Mouse (Mus musculus): ENCODE results near the gene Pi4kb.
"Not testable (repeated sequence)": the region's sequence is repeated elsewhere in the genome, so short reads cannot be mapped to it uniquely, and the experiment has no call there.

Gene Pi4kb

DNA sequence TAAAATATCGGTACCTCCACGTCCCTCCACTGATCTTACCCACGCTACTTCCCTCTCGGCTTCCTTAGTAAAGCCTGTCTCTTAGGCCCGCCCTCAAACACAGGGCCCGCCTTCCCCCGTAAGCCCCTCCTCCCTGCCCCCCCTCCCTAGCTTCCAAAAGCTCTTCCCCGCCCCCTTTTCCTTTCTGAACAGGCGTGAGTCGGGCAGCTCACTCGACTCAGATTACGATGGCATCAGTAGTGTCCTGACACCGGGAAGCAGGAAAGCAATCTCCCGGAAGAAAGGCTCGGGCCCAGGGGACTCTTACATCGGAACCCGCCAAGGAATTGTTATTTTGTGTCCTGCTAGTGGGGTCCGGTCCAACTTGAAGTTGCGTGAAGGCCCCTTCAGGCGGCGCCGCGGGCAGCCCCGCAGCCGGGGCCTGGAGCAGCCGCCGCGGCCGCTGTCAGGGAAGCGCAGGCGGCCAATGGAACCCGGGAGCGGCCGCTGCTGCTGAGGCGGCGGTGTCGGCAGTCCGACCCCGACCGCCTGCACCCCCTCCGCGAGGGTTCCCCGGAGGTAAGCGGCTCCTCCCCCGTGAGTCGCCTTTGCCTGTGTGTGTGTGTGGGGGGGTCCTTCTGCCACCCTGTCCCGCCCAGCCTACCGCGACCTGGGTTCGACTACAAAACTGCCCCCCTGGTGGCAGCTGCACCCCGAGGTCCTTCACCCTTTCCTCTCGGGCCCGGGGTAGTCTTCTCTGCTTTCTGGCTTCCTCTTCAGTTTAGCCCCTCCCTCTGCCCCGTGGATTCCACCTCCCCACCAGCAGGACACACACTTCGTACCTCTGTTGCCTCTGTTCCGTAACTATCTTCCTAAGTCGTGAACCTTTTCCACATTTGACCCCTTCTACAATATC lies at the start of gene Pi4kb:
Pi4kb (plus strand) TSS at position 204 of the 895 bp plus-strand sequence.
- DNase-seq = peak; percentile 74 to 85

DNA sequence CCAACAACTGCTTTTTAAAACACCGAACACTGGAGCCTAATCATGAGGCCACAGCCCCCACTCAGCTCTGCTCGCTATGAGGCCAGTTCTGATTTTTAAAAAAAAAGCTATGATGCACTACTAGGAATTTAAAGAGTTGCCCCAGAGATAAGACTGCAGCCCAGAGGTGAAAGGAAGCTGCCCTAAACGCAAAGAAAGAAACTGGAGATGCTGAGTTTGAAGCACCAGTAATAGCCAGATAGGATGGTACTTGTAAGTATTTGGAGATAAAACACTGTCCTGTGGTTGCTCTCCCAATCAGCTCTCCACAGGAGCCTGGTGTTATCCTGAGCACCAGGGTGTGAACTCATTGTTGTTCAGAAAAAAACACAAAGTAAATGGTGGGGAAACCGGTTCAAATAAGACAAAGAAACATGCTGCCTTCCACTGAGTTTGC lies 48.2 kb upstream of the Pi4kb start:
- DNase-seq = not testable (repeated sequence)

DNA sequence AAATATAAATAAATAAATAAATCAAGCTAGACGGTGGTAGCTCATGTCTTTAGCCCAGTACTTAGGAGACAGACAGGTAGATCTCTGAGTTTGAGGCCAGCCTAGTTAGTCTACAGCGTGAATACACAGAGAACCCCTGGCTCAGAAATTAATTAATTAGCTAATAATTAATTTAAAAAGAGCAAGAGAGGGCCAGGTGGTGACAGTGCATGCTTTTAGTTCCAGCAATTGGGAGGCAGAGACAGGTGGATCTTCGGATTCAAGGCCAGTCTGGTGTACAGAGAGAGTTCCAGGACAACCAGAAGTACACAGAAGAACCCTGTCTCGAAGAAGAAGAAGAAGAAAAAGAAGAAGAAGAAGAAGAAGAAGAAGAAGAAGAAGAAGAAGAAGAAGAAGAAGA lies 45.6 kb upstream of the Pi4kb start:
- not testable (repeated sequence) for DNase-seq

DNA sequence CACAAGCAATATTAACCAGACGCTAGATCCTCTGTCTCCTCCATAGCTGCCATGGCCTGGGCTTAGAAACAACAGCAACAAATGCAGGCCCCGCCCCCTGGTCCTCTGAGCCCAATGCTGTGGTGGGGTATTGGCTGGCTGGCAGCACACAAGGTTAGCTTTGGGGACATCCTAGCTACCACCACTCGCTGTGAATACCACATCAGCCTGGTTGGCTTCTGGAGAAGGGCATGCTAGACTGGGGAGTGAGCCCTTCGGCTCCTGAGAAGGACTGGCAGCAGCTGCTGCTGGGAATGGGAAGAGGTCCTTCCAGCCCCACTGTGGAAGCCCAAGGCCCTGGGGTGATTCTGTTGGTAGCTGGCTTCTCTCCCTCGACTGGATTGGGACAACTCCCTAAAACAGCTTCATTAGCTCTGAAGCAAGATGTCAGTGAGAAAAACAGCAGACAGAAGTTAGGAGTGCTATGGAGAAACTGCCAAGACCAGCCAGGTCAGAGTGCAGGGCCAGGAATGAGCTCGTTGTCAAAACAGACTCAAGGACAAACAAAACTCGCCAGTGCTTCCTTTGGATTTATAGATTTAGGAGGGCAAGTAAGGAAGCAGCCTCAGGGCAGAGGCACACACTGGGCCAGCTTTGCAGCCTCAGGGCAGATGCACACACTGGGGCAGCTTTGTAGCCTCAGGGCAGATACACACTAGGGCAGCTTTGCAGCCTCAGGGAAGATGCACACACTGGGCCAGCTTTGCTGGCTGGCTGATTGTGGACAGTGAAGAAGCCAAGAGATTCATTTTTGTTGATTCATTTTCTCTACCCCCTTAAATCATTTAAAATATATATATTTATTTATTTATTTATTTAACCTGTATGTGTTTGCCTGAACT lies 43.9 kb upstream of the Pi4kb start:
- DNase-seq = not testable (repeated sequence)

DNA sequence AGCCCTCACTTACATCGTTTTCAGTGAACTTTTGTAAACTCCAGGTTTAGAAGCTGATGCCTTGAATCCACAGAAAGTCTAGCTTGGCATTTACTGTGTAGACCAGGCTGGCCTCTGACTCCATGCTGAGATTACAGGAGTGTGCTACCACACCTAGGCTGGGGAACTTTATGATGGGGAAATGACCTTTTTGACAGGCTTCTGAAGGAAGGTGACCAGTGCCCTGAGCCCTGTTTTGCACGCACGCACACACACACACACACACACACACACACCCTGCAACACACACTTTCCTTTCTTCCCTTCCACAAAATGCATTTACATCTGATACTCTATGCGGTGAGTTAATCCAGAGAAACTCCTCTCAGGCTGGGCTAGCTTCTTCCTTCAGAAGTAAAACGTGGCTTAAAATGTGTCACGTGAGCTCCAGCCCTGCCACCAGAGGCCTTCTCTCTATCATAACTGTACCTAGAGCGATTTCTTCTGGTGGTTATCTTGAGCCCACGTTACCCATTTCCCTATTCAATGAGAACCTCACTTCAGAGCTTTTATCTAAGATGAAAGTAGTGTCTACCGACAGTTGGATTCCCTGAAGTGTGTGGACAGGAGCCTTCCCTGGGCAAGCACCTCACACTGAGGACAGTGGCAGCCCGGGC lies 43.0 kb upstream of the Pi4kb start:
- not testable (repeated sequence) for DNase-seq

DNA sequence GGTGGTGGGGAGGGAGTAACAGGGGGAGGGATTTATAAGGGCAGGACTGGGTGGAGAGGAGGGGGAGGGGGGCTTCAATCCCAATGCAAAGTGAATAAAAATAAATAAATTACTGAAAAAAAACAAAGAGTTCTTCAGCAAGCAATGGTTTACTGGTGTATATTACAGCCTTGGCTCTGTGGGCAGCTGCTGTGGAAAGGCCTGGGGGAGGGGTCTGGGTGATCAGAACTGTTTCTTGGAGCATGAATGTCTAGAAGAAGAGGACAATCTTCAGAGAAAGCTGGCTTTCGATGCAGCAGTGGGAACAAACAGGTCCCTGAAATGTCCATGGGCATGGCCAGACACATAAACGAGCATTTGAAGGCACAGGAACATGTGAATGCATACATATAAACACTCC lies 42.3 kb upstream of the Pi4kb start:
- DNase-seq = not testable (repeated sequence)

DNA sequence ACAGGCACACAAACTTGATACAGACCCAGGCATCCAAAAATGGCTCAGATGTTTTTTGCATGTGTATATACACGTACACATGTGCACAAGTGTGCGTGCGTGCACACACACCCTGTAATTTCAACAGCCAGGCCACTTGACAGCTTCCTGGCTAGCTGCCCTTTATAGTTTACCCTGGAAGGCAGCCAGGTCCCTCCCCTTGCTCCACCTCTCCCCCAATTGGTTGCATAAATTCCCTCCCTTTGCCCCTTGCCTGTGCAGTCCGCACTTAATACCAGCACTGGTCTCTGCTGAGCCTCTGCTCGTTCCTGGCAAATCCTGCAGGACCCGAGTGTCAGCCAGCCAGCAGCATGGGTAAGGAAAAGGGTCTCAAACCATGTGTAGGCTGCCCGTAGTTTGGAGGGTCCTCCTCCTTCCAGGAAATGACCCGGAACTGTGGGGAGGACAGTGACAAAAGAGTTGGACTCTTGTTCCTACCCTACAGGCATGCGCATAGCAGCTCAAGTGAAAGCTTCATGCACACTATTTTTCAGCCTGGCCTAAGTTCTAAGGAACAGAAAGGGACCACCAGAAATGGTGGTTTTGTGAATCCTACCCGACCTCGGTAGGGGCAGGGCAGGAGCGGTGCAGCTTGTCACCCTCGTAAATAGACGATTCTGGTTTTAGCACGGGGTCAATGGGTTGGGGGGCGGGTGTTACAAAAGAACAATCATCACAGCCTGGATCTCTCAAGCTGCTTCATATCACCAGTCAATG lies 41.5 kb upstream of the Pi4kb start, which contains the start of gene Selenbp1:
Selenbp1 (plus strand) TSS at position 248 of the 756 bp plus-strand sequence.
- DNase-seq = peak; percentile 19 to 24

DNA sequence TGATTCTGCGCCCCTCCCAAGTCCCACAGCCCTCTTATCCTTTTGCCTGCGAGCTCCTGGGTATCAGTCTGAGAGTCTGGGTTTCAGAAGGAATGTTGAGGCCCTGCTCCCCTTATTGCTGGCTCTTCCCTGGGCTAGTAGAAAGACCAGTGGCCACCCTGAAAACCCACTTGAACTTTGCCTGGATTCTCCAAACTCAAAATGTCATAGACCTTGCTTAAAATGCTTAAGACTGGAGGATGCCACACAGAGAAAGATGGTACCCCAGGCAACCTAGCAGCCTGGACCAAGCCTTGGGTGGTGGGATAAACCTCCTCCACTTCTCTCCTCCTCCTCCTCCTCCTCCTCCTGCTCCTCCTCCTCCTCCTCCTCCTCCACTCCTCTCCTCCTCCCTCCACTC lies 40.9 kb upstream of the Pi4kb start:
- DNase-seq = not testable (repeated sequence)

DNA sequence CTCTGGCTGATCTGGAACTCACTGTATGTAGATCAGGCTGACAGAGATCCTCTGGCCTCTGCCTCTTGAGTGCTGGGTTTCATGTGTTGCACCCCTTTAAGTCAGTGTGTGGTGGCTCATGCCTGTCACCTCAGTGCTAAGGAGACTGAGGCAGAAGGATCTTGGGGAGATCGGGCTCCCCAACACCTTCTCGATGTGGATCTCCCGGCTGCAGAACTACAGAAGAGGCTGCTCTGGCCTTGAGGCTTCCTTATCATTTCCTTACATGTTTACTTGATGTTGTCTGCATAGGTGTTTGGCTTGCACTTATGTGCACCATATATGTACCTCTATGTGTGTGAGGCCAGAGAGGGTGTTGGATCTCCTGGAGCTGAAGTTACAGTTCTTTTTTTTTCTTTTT lies 40.0 kb upstream of the Pi4kb start:
- DNase-seq = not testable (repeated sequence)

DNA sequence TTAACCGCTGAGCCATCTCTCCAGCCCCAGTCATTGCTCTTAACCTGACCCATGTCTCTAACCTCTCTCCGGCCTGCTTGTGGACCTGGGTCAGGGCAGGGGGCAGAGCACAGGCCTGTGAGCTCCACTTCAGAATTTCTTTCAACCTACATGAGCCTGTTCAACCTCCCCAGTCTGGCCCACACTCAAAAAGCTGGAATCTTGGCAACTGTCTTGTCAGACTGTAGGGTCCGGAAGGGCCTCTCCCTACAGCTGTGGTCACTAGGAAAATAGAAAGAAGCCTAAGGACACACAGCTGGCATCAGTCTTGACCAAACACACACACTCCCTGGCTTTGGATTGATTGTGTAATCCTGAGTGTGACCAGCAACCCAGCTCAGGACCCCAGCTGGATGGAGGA lies 39.2 kb upstream of the Pi4kb start:
- DNase-seq = not testable (repeated sequence)

DNA sequence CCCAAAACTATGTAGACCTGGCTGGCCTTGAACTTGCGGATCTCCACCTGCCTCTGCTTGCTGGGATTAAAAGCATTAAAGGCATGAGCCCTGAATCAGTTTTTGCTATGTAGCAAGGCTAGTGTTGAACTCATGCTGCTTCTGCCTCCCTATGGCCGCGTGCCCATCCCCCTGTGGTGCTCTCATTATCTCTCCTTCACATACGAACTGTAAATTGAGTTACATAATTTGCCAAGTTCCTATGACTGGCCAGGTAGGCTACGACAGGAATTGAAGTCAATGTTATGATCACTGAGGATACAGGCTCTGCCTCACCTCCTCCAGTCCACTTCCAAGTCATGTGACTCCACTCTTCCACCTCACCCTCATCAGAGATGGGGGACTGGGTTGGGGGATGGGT lies 38.4 kb upstream of the Pi4kb start:
- not testable (repeated sequence) for DNase-seq

DNA sequence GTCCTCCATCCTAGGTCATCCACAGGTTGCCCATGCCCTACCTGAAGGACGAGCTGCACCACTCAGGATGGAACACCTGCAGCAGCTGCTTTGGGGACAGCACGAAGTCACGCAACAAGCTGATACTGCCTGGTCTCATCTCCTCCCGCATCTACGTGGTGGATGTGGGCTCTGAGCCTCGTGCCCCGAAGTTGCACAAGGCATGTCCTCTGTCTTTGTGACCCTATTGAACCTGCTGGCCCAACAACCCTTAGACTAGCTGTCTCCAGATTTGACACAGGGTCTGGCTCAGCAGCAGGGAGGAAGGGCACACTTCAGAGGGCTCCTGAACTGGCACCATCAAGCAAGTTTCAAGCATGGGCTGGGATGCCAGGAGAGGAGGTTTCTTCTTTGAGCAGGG lies 37.3 kb upstream of the Pi4kb start:
- not testable (repeated sequence) for DNase-seq

DNA sequence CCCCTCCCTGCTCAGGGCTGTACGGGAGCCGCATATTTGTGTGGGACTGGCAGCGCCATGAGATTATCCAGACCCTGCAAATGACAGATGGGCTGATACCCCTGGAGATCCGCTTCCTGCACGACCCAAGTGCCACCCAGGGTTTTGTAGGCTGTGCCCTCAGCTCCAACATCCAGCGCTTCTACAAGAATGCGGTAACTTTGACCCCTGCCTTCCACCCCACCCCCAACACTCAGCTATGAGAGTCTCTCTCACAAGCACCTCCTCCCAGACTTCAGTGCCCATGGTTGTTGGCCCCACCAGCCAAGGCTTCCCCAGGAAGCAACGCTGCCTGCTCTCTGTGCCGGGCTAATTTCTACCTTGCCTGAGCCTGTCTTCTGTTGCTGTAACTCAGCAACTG lies 34.5 kb upstream of the Pi4kb start:
- not testable (repeated sequence) for DNase-seq

DNA sequence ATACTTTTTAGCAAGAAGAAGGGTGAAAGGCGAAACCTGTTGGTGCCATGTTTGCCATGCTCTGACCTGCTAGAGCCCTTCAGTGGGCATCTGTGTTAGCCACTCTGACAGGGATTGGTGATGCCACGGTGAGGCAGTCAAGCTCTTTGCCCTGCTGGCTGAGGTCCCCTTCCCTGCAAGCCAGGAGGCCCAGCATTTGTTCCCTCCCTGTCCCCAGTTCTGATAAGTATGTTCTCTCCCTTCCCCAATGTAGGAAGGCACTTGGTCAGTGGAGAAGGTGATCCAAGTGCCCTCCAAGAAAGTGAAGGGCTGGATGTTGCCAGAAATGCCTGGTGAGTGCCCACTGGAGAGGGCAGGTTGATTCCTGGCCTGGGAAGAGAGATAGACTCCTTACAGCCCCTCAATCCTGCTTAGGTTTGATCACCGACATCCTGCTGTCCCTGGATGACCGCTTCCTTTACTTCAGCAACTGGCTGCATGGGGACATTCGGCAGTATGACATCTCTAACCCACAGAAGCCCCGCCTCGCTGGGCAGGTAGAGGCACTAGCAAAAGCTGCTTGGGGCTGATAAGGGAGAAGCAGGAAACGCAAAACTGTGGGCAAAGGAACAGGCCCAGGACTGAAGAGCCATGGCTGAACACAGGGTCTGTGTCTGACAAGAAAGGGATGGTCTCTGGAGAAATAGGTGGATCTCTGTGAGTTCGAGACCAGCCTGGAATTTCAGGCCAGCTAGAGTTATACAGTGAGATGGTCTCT lies 32.1 kb upstream of the Pi4kb start:
- not testable (repeated sequence) for DNase-seq

DNA sequence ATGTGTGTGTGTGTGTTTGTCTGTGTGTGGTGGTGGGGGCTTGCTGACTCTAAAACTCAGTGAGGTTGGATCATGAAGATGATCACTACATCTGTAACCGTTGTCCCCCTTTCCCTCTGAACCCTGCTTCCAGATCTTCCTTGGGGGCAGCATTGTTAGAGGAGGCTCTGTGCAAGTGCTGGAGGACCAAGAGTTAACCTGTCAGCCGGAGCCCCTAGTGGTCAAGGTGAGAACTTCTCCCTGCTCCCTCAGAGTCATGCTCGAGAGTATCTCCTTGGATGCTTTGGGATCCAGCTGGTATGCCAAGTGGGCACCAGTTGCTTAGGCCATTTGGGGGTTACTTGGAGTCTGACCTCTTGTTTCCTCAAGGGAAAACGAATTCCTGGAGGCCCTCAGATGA lies 30.8 kb upstream of the Pi4kb start:
- DNase-seq = not testable (repeated sequence)

DNA sequence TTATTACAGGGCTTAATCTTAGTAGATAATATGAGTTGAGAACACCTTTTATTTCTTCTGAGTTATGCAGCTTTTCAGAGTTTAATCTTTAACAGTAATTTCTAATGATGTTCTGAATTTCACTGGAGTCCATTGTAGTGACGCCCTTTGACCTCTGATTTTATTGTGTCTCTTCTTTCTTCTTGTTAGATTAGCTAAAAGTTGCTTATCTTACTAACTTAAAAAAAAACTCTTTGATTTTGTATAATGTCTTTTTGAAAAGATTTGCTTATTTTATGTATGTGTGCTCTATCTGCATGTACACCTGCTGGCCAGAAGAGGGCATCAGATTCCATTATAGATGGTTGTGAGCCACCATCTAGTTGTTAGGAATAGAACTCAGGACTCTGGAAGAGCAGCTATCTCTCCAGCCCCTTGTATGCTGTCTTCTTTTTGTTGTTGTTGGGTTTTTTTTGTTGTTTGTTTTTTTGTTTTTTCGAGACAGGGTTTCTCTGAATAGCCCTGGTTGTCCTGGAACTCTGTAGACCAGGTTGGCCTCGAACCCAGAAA lies 26.4 kb upstream of the Pi4kb start:
- no peak for DNase-seq

DNA sequence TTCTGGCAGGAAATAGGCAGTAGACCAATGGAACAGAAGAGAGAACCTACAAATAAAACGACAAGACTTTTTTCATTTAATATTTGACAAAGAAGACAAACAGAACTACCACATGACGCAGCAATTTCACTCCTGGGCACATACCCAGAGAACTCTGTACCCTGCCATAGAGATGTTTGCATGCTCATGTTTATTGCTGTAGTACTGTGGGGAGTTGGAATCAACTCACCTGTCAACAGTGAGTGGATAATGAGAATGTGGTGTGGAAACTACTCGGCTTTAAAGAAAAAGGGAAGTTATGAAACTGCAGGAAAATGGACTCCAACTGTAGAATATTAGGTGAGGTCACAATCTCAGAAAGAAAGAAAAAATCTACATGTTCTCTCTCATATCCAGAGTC lies 24.9 kb upstream of the Pi4kb start:
- no peak for DNase-seq

DNA sequence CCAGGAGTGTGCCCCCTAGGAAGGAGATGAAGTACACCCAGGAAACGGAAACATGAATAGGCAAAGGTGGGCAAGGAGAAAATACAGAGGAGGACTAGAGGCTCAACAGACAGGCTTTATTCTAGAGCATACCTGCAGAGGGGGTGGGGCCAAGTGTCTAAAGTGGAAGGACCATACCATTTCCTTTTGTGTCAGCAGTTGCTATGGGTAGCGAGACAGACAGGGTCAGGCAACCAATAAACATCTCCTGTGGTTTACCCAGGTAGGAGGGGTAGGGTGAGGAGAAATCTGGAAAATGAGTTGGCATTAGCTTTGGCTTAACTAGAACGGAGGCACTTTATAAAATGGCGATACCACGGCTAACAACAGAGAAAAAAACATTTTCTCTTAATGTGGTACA lies 21.7 kb upstream of the Pi4kb start:
- peak; percentile 45 to 51 for DNase-seq

DNA sequence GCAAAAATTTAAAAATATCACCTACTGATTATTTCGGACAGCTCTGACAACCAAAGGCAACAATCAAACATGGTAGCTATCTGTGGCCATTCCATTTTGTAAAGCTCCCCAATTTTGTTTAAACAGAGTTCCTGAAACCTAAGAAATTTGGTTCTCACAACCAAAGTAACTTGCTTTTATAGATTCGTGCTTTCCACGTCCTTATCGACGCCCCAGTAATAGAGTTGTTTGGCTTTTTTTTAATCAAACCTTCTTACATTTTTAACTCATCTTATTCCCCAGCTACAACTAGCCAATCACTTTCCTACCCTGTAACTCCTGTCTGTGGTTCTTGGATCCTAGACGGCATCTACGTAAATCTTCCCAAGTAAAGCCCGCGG lies 21.2 kb upstream of the Pi4kb start:
- DNase-seq = no peak

DNA sequence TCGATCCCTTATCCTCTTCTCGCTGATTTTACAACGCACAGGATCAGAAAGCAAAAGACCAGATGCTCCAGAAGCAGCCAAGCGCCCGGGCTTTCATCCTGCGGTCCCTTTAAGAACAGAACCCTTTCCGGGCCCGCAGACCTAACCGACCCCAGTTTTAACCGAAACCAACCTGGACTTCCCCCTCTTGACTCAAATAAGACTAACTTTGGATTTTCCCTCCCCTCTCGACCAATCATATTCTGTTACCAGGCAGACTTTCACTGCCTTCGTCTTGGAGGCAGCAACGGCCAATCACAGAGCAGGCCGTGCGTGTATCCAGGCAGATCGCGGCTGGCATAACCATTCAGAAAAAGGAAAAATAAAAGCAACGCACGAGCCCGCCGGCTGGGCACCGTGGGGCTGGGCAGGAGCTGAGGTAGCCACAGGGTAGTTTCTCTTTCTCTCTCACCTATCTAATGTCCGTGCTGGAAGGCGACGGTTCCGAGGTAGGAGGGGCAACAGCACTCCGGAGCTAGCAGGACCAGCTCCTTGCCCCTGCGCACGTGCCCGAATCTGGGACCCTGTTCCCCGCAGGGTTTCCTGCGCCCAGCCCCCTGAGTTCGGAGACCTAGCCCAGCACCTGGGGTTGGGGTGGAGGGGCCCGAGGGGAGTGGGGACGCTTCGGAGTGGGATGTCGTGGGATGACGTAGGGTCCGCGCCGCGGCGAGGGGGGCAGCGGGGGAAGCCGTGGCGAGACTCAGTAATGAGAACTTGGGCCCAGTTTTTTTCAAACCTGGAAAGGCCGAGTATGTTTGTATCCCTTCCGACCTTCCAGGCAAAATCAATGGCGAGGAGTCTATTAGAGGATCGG lies 20.5 kb upstream of the Pi4kb start, which contains the start of gene Rfx5:
Rfx5 (plus strand) TSS at position 312 of the 853 bp plus-strand sequence.
- peak; percentile 91 to 92 for DNase-seq

All from cerebellum, postnatal 36 days (tissue).